Mouse (Mus musculus) testis, adult 2 months (tissue): Measurements from ENCODE around the gene Dnah2.

Experiments
- CTCF ChIP-seq: fragments of 200-500 bp; IDR thresholded peaks from 2 replicates; pipeline ENCODE4 v1.5.1; 2012; ENCODE audit warnings: low read depth, mild to moderate bottlenecking, inconsistent platforms, low read length, moderate library complexity; ENCODE audit not compliant: control insufficient read depth, insufficient read depth, insufficient replicate concordance
- POLR2A ChIP-seq: fragments of 200-500 bp; IDR thresholded peaks from 2 replicates; pipeline ENCODE4 v1.6.1; 2012; ENCODE audit warnings: low read depth, mild to moderate bottlenecking, inconsistent platforms, low read length, moderate library complexity; ENCODE audit not compliant: control insufficient read depth

- TF ChIP-seq CTCF: no peak
- no peak for TF ChIP-seq POLR2A
These were observed 125.0 kb downstream of the Dnah2 start for GRCm38 (mm10) chr11:69423885-69424284.
